Mouse (Mus musculus) embryonic facial prominence, embryonic 14.5 days (tissue): ENCODE measurements around the gene Clec2g. TPM values are rescaled to one million over a fixed set of nuclear protein-coding genes. Genes with fewer than 3 reads are reported as not detected.
"Not testable (repeated sequence)": the region's sequence is repeated elsewhere in the genome, so short reads cannot be mapped to it uniquely, and the experiment has no call there.

Experiments used
- ATAC-seq: fragments of 200-750 bp; cut with Nextera tagmentation; 2 replicates; pipeline ENCODE4 v1.8.0; 2017; ENCODE audit warnings: low read depth, moderate number of reproducible peaks, moderate TSS enrichment
- DNase-seq: peaks from one replicate; pipeline ENCODE4 v3.0.0-alpha.2; 2015; ENCODE audit warnings: low spot score
- H3K27ac ChIP-seq: fragments of 300-500 bp; sonication (generic); replicated peaks from 2 replicates; pipeline ENCODE4 v1.5.1; 2014; ENCODE audit warnings: low read depth, mild to moderate bottlenecking, low read length, moderate library complexity
- H3K27me3 ChIP-seq: fragments of 300-500 bp; sonication (generic); replicated peaks from 2 replicates; pipeline ENCODE4 v1.6.1; 2014; ENCODE audit warnings: low read length; ENCODE audit not compliant: control insufficient read depth, insufficient read depth
- H3K36me3 ChIP-seq: fragments of 300-500 bp; sonication (generic); 2 replicates; pipeline ENCODE4 v1.6.1; 2014; ENCODE audit warnings: low read length, mixed read lengths; ENCODE audit not compliant: control insufficient read depth, insufficient read depth
- H3K4me1 ChIP-seq: fragments of 300-500 bp; sonication (generic); 2 replicates; pipeline ENCODE4 v1.6.1; 2014; ENCODE audit warnings: antibody characterized with exemption, low read length; ENCODE audit not compliant: control insufficient read depth, insufficient read depth
- H3K4me2 ChIP-seq: fragments of 300-500 bp; sonication (generic); 2 replicates; pipeline ENCODE4 v1.6.1; 2014; ENCODE audit warnings: low read depth, mild to moderate bottlenecking, low read length, moderate library complexity, mixed read lengths
- H3K4me3 ChIP-seq: fragments of 300-500 bp; sonication (generic); 2 replicates; pipeline ENCODE4 v1.5.1; 2014; ENCODE audit warnings: low read depth, mild to moderate bottlenecking, low read length
- H3K9ac ChIP-seq: fragments of 300-500 bp; sonication (generic); 2 replicates; pipeline ENCODE4 v1.6.1; 2014; ENCODE audit warnings: low read depth, mild to moderate bottlenecking, low read length, moderate library complexity, mixed read lengths
- H3K9me3 ChIP-seq: fragments of 300-500 bp; sonication (generic); 2 replicates; pipeline ENCODE4 v1.6.1; 2016; ENCODE audit warnings: low read length; ENCODE audit not compliant: control insufficient read depth
- WGBS: fragments of 180-500 bp; shearing (Covaris S2); extraction: QIAGEN DNeasy Blood & Tissue Kit; methylation state at CpG from one replicate; pipeline ENCODE4 v1.1.7; 2014; 5-methylcytosine and 5-hydroxymethylcytosine counted together
- polyA plus RNA-seq: library from polyadenylated mRNA; unstranded; fragments of >200 nt; fragmentation: Nextera tagmentation; extraction: Ambion mirVana; gene quantifications from 2 replicates; pipeline ENCODE4 v1.2.1, GENCODE M21; 2014

The Clec2g gene
- 1.1 and 1.4 TPM in 2 replicates for polyA plus RNA-seq

- DNase-seq = peak; percentile 5
- H3K9ac ChIP-seq, H3K27ac ChIP-seq, H3K36me3 ChIP-seq, H3K4me1 ChIP-seq, H3K4me2 ChIP-seq, H3K4me3 ChIP-seq, H3K27me3 ChIP-seq, H3K9me3 ChIP-seq, ATAC-seq: not testable (repeated sequence)
- 89% methylated on average over 4 of the region's 4 CpGs for WGBS
Observed at GRCm38 (mm10) chr6:128934081-128934480, at the start of gene Clec2g. Clec2g (plus strand) TSS chr6:128934381.

DNA sequence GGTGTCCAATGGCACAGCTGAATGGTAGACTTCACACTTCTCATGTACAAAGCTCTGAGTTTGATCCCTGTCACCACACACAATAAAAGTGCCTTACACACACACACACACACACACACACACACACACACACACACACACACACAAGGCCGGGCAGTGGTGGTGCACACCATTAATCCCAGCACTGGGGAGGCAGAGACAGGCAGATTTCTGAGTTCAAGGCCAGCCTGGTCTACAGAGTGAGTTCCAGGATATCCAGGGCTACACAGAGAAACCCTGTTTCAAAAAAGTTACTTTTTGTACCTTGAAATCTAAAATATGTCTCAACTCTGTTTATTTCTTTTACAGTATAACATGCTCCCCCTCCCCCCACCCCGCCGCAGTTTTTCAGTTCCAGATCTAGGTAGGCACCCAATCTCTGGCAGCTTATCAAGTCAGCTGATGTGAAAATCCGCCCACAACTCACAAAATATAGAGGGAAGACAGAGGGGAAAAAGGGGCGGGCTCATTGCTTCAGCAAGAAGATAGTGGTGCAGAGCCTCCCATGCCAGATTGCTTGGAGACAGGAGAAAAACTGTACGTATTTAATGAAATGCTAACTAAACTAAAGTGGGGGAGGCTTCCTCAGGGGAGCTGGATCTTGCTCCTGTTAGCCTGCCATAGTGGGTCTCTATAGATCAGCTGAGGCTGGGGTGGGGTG is 46.9 kb upstream of the Clec2g start, which contains the start of gene Clec2i:
Clec2i (plus strand) TSS at position 498 of the 700 bp plus-strand sequence.
- DNase-seq, H3K27me3 ChIP-seq, H3K9me3 ChIP-seq, H3K9ac ChIP-seq, H3K4me2 ChIP-seq, H3K4me3 ChIP-seq, H3K36me3 ChIP-seq, ATAC-seq, H3K4me1 ChIP-seq, H3K27ac ChIP-seq: not testable (repeated sequence)
- 83% methylated on average over 6 of the region's 6 CpGs for WGBS

GRCm38 (mm10) chr6:128888834-128889233 is 45.3 kb upstream of the Clec2g start:
- Histone ChIP-seq H3K27ac (no peak overlapping the region), H3K36me3 (no peaks in the 10 kb centered on the region), H3K4me1 (no peaks in the 10 kb centered on the region), H3K9me3 (no peaks in the 10 kb centered on the region), H3K4me2 (no peak overlapping the region), H3K4me3 (no peak overlapping the region), H3K27me3 (no peaks in the 10 kb centered on the region), H3K9ac (no peak overlapping the region)
- 72% methylated on average over 5 of the region's 5 CpGs for WGBS
- ATAC-seq (no peak), DNase-seq (no peak)

DNA sequence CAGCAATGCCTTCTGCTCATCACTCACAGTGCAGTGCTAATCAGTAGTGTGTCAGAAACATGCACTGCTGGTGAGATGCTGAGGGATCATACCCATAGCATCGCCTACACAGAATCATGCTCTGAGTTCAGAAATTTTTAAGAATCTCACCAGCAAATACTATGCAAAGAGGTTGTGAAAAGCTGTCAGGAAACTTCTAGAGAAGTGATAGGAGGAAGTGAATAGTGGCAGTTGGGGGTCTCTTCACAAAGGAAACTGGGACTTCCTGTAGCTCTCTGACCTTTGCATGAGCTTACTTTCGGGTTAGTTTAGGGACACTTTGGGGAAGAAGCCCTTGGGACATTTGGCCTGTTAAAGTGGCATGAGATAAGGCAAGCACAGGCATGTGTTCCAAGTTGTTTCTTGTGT is 43.2 kb upstream of the Clec2g start, which contains the start of gene BC035044:
BC035044 (minus strand) TSS at position 179 of the 408 bp plus-strand sequence.
- no peaks in the 10 kb centered on the region for H3K27me3 ChIP-seq
- ATAC-seq (no peak), DNase-seq (no peak)
- H3K4me3 ChIP-seq = no peak within 1 kb of the TSS
- H3K4me2 ChIP-seq = no peak within 1 kb of the TSS
- no peak within 1 kb of the TSS for H3K27ac ChIP-seq
- H3K4me1 ChIP-seq = no peaks in the 10 kb centered on the region
- no peaks in the 10 kb centered on the region for H3K9me3 ChIP-seq
- H3K9ac ChIP-seq = no peak within 1 kb of the TSS
- no peaks in the 10 kb centered on the region for H3K36me3 ChIP-seq
- 54% methylated on average over 2 of the region's 2 CpGs for WGBS

GRCm38 (mm10) chr6:128895404-128896001 is 38.7 kb upstream of the Clec2g start:
- DNase-seq (no peak), ATAC-seq (no peak)
- 76% methylated on average over 3 of the region's 3 CpGs for WGBS
- Histone ChIP-seq H3K4me3 (no peak overlapping the region), H3K4me2 (no peak overlapping the region), H3K4me1 (no peaks in the 10 kb centered on the region), H3K27ac (no peak overlapping the region), H3K9ac (no peak overlapping the region), H3K36me3 (no peaks in the 10 kb centered on the region), H3K27me3 (no peaks in the 10 kb centered on the region), H3K9me3 (no peaks in the 10 kb centered on the region)

DNA sequence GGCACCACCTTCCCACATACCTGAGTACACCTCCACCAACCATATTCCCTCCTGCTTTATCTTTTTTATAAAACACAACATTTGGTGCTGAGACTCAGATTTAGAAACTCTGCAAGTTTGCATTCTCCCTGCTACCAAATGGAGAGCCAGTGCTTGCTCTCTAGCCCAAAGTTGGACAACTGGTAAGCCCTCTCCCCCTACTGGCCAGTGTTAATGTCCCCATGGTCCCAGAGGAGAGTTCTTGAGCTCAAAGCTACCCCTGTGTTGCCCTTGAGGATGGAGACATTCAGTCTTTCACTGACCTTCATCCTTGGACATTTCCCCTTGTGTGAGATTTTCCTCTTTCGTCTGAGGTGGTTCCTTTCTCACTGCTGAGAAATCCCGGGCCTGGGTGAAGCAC is 34.1 kb upstream of the Clec2g start:
- Histone ChIP-seq H3K4me1 (no peaks in the 10 kb centered on the region), H3K36me3 (no peaks in the 10 kb centered on the region), H3K4me3 (no peak overlapping the region), H3K27ac (no peak overlapping the region), H3K4me2 (no peak overlapping the region), H3K27me3 (no peaks in the 10 kb centered on the region), H3K9me3 (no peaks in the 10 kb centered on the region), H3K9ac (no peak overlapping the region)
- DNase-seq = no peak
- WGBS = 72% methylated on average over 2 of the region's 2 CpGs
- ATAC-seq = no peak

GRCm38 (mm10) chr6:128900796-128901552 is 33.2 kb upstream of the Clec2g start:
- DNase-seq, H3K4me3 ChIP-seq, H3K9ac ChIP-seq, ATAC-seq, H3K27me3 ChIP-seq, H3K36me3 ChIP-seq, H3K4me1 ChIP-seq, H3K9me3 ChIP-seq, H3K4me2 ChIP-seq, H3K27ac ChIP-seq: not testable (repeated sequence)
- WGBS = 94% methylated on average over 5 of the region's 6 CpGs

- no peak overlapping the region for H3K4me2 ChIP-seq
- H3K9ac ChIP-seq = no peak overlapping the region
- no peak for DNase-seq
- WGBS = 85% methylated on average over 2 of the region's 2 CpGs
- H3K36me3 ChIP-seq = no peaks in the 10 kb centered on the region
- no peak overlapping the region for H3K4me3 ChIP-seq
- H3K27me3 ChIP-seq = no peaks in the 10 kb centered on the region
- no peaks in the 10 kb centered on the region for H3K9me3 ChIP-seq
- H3K4me1 ChIP-seq = no peaks in the 10 kb centered on the region
- ATAC-seq = no peak
- no peak overlapping the region for H3K27ac ChIP-seq
Observed at GRCm38 (mm10) chr6:128913598-128914254, 20.5 kb upstream of the Clec2g start.
